Mouse (Mus musculus): ENCODE measurements at regions not wholly inside any gene's neighbourhood (a gene's known extent, or its start where the extent isn't known, plus 50 kb on each side); places are given as distances from the start of the nearest gene placed in this dataset.

GRCm38 (mm10) chr13:35502147-35502522, 157.5 kb upstream of the Cdyl start:
- H3K4me3 ChIP-seq, result no peak overlapping the region
- intact Hi-C loops (cut with DNase I), result loop anchor here (2.0 to 5.0 kb wide), 4 partner anchors 165 to 260 kb away; no protein-coding TSS in a partner anchor
- TF ChIP-seq CTCF (IDR thresholded peaks at IDR 0.05), result no peak
- peak; percentile 25 to 28 for DNase-seq (ENCODE audit: extremely low spot score in 1 of 2, low spot score in 2 of 2)
- peak overlapping the region; percentile 50 for H3K27ac ChIP-seq

- H3K4me3 ChIP-seq, result no peak overlapping the region
- intact Hi-C loops (cut with DNase I), result loop anchor here (2.0 to 5.0 kb wide), 4 partner anchors 164 to 261 kb away; no protein-coding TSS in a partner anchor
- TF ChIP-seq CTCF (IDR thresholded peaks at IDR 0.05), result no peak
- peak; percentile 40 to 49 for DNase-seq (ENCODE audit: extremely low spot score in 1 of 2, low spot score in 2 of 2)
- H3K27ac ChIP-seq, result no peak overlapping the region
Measured at GRCm38 (mm10) chr13:35503362-35503821, 156.2 kb upstream of the Cdyl start.

- H3K4me3 ChIP-seq, result no peak overlapping the region
- intact Hi-C loops (cut with DNase I), result loop anchor here (5.0 kb wide), 1 partner anchor 275 kb away; no protein-coding TSS in a partner anchor
- no peak for TF ChIP-seq CTCF (IDR thresholded peaks at IDR 0.05)
- DNase-seq (ENCODE audit: extremely low spot score in 1 of 2, low spot score in 2 of 2), result no peak
- no peak overlapping the region for H3K27ac ChIP-seq
Measured at GRCm38 (mm10) chr13:35507195-35507594, 152.4 kb upstream of the Cdyl start.

GRCm38 (mm10) chr13:35512029-35512507, 147.6 kb upstream of the Cdyl start:
- peak in 1 of 2 experiments; percentile 24 for DNase-seq (ENCODE audit: extremely low spot score in 1 of 2, low spot score in 2 of 2)
- H3K4me3 ChIP-seq, result no peak overlapping the region

GRCm38 (mm10) chr13:35513120-35513519, 146.5 kb upstream of the Cdyl start:
- intact Hi-C loops (cut with DNase I), result no loop called here
- no peak overlapping the region for H3K4me3 ChIP-seq
- DNase-seq (ENCODE audit: extremely low spot score in 1 of 2, low spot score in 2 of 2), result no peak
- no peak for TF ChIP-seq CTCF (IDR thresholded peaks at IDR 0.05)
- H3K27ac ChIP-seq, result peak overlapping the region; percentile 36; the same call in 1 of the 2 replicates

More at GRCm38 (mm10) chr13:35512029-35512507, 147.6 kb upstream of the Cdyl start:
- no peak for TF ChIP-seq CTCF (IDR thresholded peaks at IDR 0.05)
- intact Hi-C loops (cut with DNase I), result no loop called here
- H3K27ac ChIP-seq, result no peak overlapping the region

- H3K4me3 ChIP-seq, result no peak overlapping the region
- intact Hi-C loops (cut with DNase I), result no loop called here
- TF ChIP-seq CTCF (IDR thresholded peaks at IDR 0.05), result no peak
- no peak for DNase-seq (ENCODE audit: extremely low spot score in 1 of 2, low spot score in 2 of 2)
- H3K27ac ChIP-seq, result no peak overlapping the region
Measured at GRCm38 (mm10) chr13:35515291-35515690, 144.3 kb upstream of the Cdyl start.

GRCm38 (mm10) chr13:35517692-35518091, 141.9 kb upstream of the Cdyl start:
- intact Hi-C loops (cut with DNase I), result no loop called here
- TF ChIP-seq CTCF (IDR thresholded peaks at IDR 0.05), result no peak

GRCm38 (mm10) chr13:35522272-35522671, 137.4 kb upstream of the Cdyl start:
- no peak for TF ChIP-seq CTCF (IDR thresholded peaks at IDR 0.05)
- no peak for DNase-seq (ENCODE audit: extremely low spot score in 1 of 2, low spot score in 2 of 2)
- no peak overlapping the region for H3K4me3 ChIP-seq
- intact Hi-C loops (cut with DNase I), result no loop called here
- H3K27ac ChIP-seq, result no peak overlapping the region

More at GRCm38 (mm10) chr13:35517692-35518091, 141.9 kb upstream of the Cdyl start:
- Histone ChIP-seq H3K27ac (no peak overlapping the region), H3K4me3 (no peak overlapping the region)
- no peak for DNase-seq (ENCODE audit: extremely low spot score in 1 of 2, low spot score in 2 of 2)

GRCm38 (mm10) chr13:35529577-35529976, 130.1 kb upstream of the Cdyl start:
- H3K4me3 ChIP-seq, result no peak overlapping the region
- TF ChIP-seq CTCF (IDR thresholded peaks at IDR 0.05), result no peak
- intact Hi-C loops (cut with DNase I), result no loop called here
- H3K27ac ChIP-seq, result no peak overlapping the region
- no peak for DNase-seq (ENCODE audit: extremely low spot score in 1 of 2, low spot score in 2 of 2)

GRCm38 (mm10) chr13:35537106-35537505, 122.5 kb upstream of the Cdyl start:
- intact Hi-C loops (cut with DNase I), result no loop called here
- no peak for TF ChIP-seq CTCF (IDR thresholded peaks at IDR 0.05)

GRCm38 (mm10) chr13:35537936-35538335, 121.7 kb upstream of the Cdyl start:
- peak in 1 of 2 experiments; percentile 13 for DNase-seq (ENCODE audit: extremely low spot score in 1 of 2, low spot score in 2 of 2)
- Histone ChIP-seq H3K4me3 (no peak overlapping the region), H3K27ac (no peak overlapping the region)
- intact Hi-C loops (cut with DNase I), result no loop called here
- no peak for TF ChIP-seq CTCF (IDR thresholded peaks at IDR 0.05)

More at GRCm38 (mm10) chr13:35537106-35537505, 122.5 kb upstream of the Cdyl start:
- no peak for DNase-seq (ENCODE audit: extremely low spot score in 1 of 2, low spot score in 2 of 2)
- Histone ChIP-seq H3K27ac (no peak overlapping the region), H3K4me3 (no peak overlapping the region)

- DNase-seq (ENCODE audit: extremely low spot score in 1 of 2, low spot score in 2 of 2), result no peak
- intact Hi-C loops (cut with DNase I), result no loop called here
- no peak overlapping the region for H3K4me3 ChIP-seq
- no peak overlapping the region for H3K27ac ChIP-seq
- TF ChIP-seq CTCF (IDR thresholded peaks at IDR 0.05), result no peak
Measured at GRCm38 (mm10) chr13:35540433-35540832, 119.2 kb upstream of the Cdyl start.

- no peak for TF ChIP-seq CTCF (IDR thresholded peaks at IDR 0.05)
- intact Hi-C loops (cut with DNase I), result no loop called here
- no peak for DNase-seq (ENCODE audit: extremely low spot score in 1 of 2, low spot score in 2 of 2)
Measured at GRCm38 (mm10) chr13:35541053-35541452, 118.6 kb upstream of the Cdyl start.

More at GRCm38 (mm10) chr13:35541053-35541452, 118.6 kb upstream of the Cdyl start:
- no peak overlapping the region for H3K4me3 ChIP-seq
- H3K27ac ChIP-seq, result no peak overlapping the region

Data from left cerebral cortex, adult 2 months (tissue).